Mouse (Mus musculus): ENCODE measurements around the gene Polr2a. TPM values are rescaled to one million over a fixed set of nuclear protein-coding genes. Genes with fewer than 3 reads are reported as not detected.
"Not testable (repeated sequence)": the region's sequence is repeated elsewhere in the genome, so short reads cannot be mapped to it uniquely, and the experiment has no call there.

The Polr2a gene
- polyA plus RNA-seq, 2 experiments: 14.3 to 19.5 TPM

DNA sequence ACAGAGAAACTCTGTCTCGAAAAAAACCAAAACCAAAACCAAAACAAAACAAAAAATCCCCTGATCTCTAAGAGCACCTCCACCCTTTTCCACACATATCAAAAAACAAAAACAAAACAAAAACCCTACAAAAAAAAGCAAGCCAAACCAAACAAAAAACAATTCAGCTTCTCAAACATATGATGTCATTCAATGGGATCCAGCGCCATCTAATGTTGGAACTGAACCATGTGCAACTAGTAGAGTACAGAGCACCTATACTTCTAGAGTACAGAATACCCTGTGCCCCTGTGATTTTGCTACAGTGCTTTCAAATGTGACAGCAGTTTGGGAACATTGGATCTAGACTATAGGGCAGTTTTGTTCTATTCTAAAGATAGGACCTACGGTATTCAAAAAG lies 3.7 kb downstream of the Polr2a start:
- Histone ChIP-seq H3K4me1 (replicated peaks; ENCODE audit: control insufficient read depth in 2 of 2, insufficient read depth in 2 of 2, low read length in 1 of 2) (peaks cover 41 to 44% of the 10 kb centered on the region in 2 experiments), H3K27me3 (ENCODE audit: control insufficient read depth, insufficient read depth, low read length) (no peaks in the 10 kb centered on the region), H3K4me2 (ENCODE audit: low read depth) (peak overlapping the region; percentile 82), H3K36me3 (replicated peaks; ENCODE audit: control insufficient read depth, insufficient read depth, low read depth) (peaks cover 10% of the 10 kb centered on the region), H3K4me3 (ENCODE audit: insufficient read depth in 1 of 2, low read depth in 2 of 2, low read length in 2 of 2) (peak overlapping the region in 1 of 2 experiments; percentile 27; a peak in 2 of 4 replicates), H3K9me3 (ENCODE audit: control insufficient read depth, low read length) (no peaks in the 10 kb centered on the region), H3K9ac (replicated peaks) (no peak overlapping the region; the same call in none of the 2 replicates), H3K27ac (no peak overlapping the region)
- ATAC-seq (ENCODE audit: insufficient read depth): no peak
- 36% methylated on average over 3 of the region's 3 CpGs for WGBS (ENCODE audit: insufficient replicate concordance)
- DNase-seq (ENCODE audit: low read depth in 3 of 3, low spot score in 3 of 3): peak; percentile 58 to 67 (median 61)
- TF ChIP-seq CTCF (IDR thresholded peaks at IDR 0.05; ENCODE audit: low read depth) (peak; percentile 71; the same call in 1 of the 2 replicates), EP300 (IDR thresholded peaks at IDR 0.05; ENCODE audit: low read depth) (no peak)

DNA sequence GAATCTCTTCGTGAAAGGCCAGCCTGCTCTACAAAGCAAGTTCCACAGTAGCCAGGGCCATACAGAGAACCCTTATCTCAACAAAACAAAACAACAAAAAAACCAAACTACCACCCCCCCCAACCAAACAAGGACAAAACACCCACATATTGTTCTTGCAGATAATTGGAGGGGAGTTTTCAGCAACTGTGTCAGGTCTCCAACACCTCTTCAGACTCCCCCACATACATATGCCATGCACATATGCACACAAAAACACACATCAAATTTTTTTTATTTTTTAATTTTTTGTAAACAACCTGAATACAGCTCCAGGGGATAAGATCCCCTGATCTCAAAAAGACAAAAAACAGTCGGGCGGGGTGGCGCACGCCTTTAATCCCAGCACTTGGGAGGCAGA lies 4.2 kb downstream of the Polr2a start:
- no peak overlapping the region; the same call in 1 of the 2 replicates for H3K9ac ChIP-seq (replicated peaks)
- no peak for ATAC-seq (ENCODE audit: insufficient read depth)
- 52% methylated on average over 5 of the region's 5 CpGs for WGBS (ENCODE audit: insufficient replicate concordance)
- peak overlapping the region; percentile 82 for H3K4me2 ChIP-seq (ENCODE audit: low read depth)
- H3K36me3 ChIP-seq (replicated peaks; ENCODE audit: control insufficient read depth, insufficient read depth, low read depth): peaks cover 14% of the 10 kb centered on the region
- DNase-seq (ENCODE audit: low read depth in 3 of 3, low spot score in 3 of 3): no peak
- H3K27me3 ChIP-seq (ENCODE audit: control insufficient read depth, insufficient read depth, low read length): no peaks in the 10 kb centered on the region
- TF ChIP-seq CTCF (IDR thresholded peaks at IDR 0.05; ENCODE audit: low read depth) (no peak), EP300 (IDR thresholded peaks at IDR 0.05; ENCODE audit: low read depth) (peak; percentile 24; the same call in 1 of the 2 replicates)
- H3K9me3 ChIP-seq (ENCODE audit: control insufficient read depth, low read length): no peaks in the 10 kb centered on the region
- no peak overlapping the region for H3K27ac ChIP-seq
- peaks cover 36 to 42% of the 10 kb centered on the region in 2 experiments for H3K4me1 ChIP-seq (replicated peaks; ENCODE audit: control insufficient read depth in 2 of 2, insufficient read depth in 2 of 2, low read length in 1 of 2)
- H3K4me3 ChIP-seq (ENCODE audit: insufficient read depth in 1 of 2, low read depth in 2 of 2, low read length in 2 of 2): no peak overlapping the region

DNA sequence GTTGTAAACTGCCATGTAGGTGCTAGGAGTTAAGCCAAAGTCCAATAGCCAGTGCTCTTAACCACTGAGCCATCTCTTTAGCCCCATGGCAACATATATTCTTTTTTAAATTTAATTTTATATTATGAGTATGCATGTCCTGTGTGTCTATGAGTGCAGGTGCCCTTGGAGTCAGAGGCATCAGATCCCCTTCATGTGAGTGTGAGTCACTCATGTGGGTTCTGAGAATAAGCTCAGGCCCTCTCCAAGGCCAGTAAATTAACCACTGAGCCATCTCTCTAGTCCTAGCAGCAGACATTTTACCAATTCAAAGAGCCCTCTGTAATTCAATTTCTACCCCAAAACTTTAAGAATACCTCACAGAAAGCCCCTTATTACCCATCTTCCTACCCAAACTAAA lies 5.8 kb downstream of the Polr2a start:
- Histone ChIP-seq H3K4me3 (ENCODE audit: insufficient read depth in 1 of 2, low read depth in 2 of 2, low read length in 2 of 2) (no peak overlapping the region), H3K9ac (replicated peaks) (peak overlapping the region; percentile 13), H3K27me3 (ENCODE audit: control insufficient read depth, insufficient read depth, low read length) (no peaks in the 10 kb centered on the region), H3K9me3 (ENCODE audit: control insufficient read depth, low read length) (no peaks in the 10 kb centered on the region), H3K27ac (no peak overlapping the region), H3K36me3 (replicated peaks; ENCODE audit: control insufficient read depth, insufficient read depth, low read depth) (peaks cover 20% of the 10 kb centered on the region), H3K4me2 (ENCODE audit: low read depth) (peak overlapping the region; percentile 15; the same call in 1 of the 2 replicates), H3K4me1 (replicated peaks; ENCODE audit: control insufficient read depth in 2 of 2, insufficient read depth in 2 of 2, low read length in 1 of 2) (peaks cover 36 to 42% of the 10 kb centered on the region in 2 experiments)
- DNase-seq (ENCODE audit: low read depth in 3 of 3, low spot score in 3 of 3) (no peak), ATAC-seq (ENCODE audit: insufficient read depth) (no peak)
- TF ChIP-seq CTCF (IDR thresholded peaks at IDR 0.05; ENCODE audit: low read depth): no peak
- no peak for TF ChIP-seq EP300 (IDR thresholded peaks at IDR 0.05; ENCODE audit: low read depth)

DNA sequence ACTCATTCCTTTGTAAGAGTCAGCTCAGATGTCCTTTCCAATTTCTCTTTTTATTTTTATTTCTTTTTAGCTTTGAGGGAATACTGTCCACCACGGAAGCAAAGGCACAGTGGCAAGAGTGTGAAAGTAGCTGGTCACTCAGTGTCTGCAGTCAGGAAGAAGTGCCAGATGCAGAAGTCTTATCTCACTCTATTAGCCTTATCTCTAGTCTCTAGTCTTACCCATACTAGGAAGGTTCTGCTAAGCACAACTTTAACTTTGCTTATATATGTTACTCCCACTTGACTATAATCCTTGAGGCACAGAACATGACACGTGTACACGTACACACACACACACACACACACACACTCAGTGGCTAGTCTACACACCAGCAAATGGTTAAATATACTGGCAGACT lies 6.8 kb downstream of the Polr2a start:
- H3K4me3 ChIP-seq (ENCODE audit: insufficient read depth in 1 of 2, low read depth in 2 of 2, low read length in 2 of 2): no peak overlapping the region
- no peak for DNase-seq (ENCODE audit: low read depth in 3 of 3, low spot score in 3 of 3)
- ATAC-seq (ENCODE audit: insufficient read depth): peak; percentile 42; the same call in 1 of the 2 replicates
- H3K9ac ChIP-seq (replicated peaks): no peak overlapping the region; the same call in 1 of the 2 replicates
- H3K27ac ChIP-seq: peak overlapping the region; percentile 11; the same call in 1 of the 2 replicates
- peaks cover 32 to 38% of the 10 kb centered on the region in 2 experiments for H3K4me1 ChIP-seq (replicated peaks; ENCODE audit: control insufficient read depth in 2 of 2, insufficient read depth in 2 of 2, low read length in 1 of 2)
- TF ChIP-seq CTCF (IDR thresholded peaks at IDR 0.05; ENCODE audit: low read depth) (no peak), EP300 (IDR thresholded peaks at IDR 0.05; ENCODE audit: low read depth) (no peak)
- peak overlapping the region; percentile 43 for H3K4me2 ChIP-seq (ENCODE audit: low read depth)
- 15% methylated on average over 3 of the region's 3 CpGs for WGBS (ENCODE audit: insufficient replicate concordance)
- no peaks in the 10 kb centered on the region for H3K27me3 ChIP-seq (ENCODE audit: control insufficient read depth, insufficient read depth, low read length)
- no peaks in the 10 kb centered on the region for H3K9me3 ChIP-seq (ENCODE audit: control insufficient read depth, low read length)
- H3K36me3 ChIP-seq (replicated peaks; ENCODE audit: control insufficient read depth, insufficient read depth, low read depth): peaks cover 30% of the 10 kb centered on the region

DNA sequence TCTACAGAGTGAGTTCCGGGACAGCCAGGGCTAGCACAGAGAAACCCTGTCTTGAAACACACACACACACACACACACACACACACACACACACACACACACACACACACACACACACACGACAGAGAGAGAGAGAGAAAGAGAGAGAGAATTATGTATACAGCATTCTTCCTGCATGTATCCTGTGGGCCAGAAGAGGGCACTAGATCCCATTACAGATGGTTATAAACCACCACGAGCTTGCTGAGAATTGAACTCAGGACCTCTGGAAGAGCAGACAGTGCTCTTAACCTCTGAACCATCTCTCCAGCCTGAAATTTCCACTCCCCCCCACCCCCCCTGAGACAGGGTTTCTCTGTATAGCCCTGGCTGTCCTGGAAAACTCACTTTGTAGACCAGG lies 27.0 kb downstream of the Polr2a start:
- not testable (repeated sequence) for H3K9me3 ChIP-seq (ENCODE audit: control insufficient read depth, low read length); H3K9ac ChIP-seq (replicated peaks); H3K4me3 ChIP-seq (ENCODE audit: insufficient read depth in 1 of 2, low read depth in 2 of 2, low read length in 2 of 2); H3K4me2 ChIP-seq (ENCODE audit: low read depth); DNase-seq (ENCODE audit: low read depth in 3 of 3, low spot score in 3 of 3); H3K27me3 ChIP-seq (ENCODE audit: control insufficient read depth, insufficient read depth, low read length); H3K27ac ChIP-seq; ATAC-seq (ENCODE audit: insufficient read depth); H3K4me1 ChIP-seq (replicated peaks; ENCODE audit: control insufficient read depth in 2 of 2, insufficient read depth in 2 of 2, low read length in 1 of 2)
- WGBS (ENCODE audit: insufficient replicate concordance): 74% methylated on average over 2 of the region's 3 CpGs
- TF ChIP-seq CTCF (IDR thresholded peaks at IDR 0.05; ENCODE audit: low read depth): peak; percentile 54
- H3K36me3 ChIP-seq (replicated peaks; ENCODE audit: control insufficient read depth, insufficient read depth, low read depth): peaks cover 30% of the 10 kb centered on the region
